Mouse (Mus musculus) thymus, adult 18-20 months (tissue): ENCODE data around the gene Thrsp.

Experiments used
- DNase-seq, 2 experiments: peaks; one replicate each; pipeline ENCODE4 v3.0.0; 2022; ENCODE audit warnings: mixed read lengths in 2 of 2

Thrsp gene

DNA sequence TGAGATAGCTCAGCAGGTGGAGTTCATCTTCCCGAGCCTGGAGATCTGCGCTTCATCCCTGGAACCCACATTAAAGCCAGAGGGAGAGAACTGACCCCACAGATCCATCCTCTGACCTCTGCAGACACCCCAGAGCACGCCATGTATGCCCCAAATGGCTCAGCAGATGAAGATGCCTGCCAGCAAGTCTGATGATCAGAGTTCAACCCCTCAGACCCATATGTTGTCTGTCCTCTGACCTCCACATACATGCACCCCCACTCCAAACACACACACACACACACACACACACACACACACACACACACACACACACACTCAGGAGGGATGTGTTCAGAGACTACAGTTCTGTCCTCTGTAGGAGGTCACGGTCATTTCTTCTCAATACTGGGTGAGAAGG lies 1.1 kb downstream of the Thrsp start:
- DNase-seq: no peak

DNA sequence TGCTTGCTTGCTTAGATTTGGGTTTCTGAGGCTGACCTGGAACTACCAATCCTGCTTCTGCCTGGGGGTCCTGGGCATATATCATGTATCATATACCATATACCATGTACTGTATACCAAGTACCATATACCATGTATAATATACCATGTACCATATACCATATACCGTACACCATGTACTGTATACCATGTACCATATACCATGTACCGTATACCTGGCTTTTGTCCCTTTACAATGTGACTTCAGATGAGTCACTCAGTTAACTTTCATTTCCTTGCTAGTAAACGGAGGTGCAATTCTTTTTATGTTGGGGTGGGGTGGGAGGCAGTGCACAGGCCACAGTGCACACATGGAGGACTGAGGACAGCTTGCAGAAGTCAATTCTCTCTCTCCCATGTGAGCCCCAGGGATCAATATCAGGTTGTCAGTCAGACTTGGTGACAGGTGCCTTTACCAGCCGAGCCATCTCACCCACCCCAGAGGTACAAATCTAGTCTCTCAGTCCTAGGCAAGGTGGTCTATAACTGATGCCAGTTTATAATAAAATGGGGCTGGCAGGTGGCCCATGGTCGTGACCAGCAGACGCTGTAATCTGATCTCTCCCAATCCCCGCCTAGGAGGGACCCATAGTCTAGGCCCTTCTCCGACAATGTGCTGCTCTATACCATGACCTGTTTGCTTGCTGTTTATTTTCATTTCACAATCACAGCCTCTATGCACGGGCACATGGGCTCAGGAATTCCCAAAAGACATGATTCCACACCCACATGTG lies 2.4 kb downstream of the Thrsp start:
- no peak for DNase-seq

DNA sequence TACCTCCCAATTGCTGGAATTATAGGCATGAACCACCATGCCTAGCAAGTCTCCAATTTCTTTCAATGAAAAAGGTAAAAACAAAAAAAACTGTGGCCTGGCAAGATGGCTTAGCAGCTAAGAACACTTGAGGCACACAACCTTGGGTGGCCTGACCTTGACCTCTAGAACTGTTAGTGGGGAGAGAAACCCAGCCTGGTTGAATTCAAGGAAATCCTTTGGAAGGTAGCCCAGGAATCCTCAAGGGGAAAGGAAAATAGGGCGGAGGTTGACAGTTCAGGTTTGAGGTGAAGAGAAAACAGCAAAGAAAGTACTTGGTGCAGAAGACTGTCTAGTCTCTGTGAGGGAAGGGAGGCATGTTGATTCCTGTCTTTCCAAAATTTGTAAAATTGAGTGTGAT lies 3.1 kb downstream of the Thrsp start:
- no peak for DNase-seq

DNA sequence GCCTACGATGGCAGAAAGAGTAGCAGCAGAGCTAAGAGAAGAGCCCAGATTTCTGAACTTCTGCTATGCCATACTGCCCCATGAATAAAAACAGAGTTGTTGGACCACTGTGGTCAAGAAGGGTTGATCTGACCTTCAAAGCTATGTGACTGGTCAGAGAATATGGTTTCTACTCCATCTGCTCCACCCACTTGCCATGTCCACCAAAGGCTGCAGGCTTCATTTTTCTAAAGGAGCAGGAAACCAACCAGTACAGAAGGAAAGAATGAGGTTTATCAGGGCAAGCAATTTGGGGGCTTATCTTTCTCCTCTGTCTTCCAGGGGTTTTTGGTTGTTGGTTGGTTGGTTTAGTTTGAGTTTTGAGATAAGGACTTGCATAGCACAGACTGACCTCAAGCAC lies 3.5 kb downstream of the Thrsp start:
- DNase-seq: no peak

DNA sequence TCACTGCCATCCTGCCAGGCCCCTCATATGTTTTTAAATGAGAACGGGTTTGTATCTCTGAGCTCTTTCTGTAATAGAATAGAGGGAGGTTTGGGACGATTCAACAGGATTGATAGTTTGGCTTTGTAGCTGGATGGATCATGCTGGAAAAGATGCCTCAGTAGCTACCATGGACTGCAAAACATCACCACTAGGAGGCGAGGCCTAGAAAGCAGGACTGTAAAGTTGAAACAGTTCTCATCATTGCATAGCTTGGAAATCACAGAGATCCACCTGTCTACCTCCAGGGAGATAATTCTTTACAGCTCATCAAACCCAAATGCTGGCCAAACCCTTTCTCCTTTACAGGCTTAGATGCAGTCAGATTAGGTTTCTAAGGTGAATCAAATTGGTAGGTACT lies 6.0 kb downstream of the Thrsp start:
- no peak for DNase-seq

DNA sequence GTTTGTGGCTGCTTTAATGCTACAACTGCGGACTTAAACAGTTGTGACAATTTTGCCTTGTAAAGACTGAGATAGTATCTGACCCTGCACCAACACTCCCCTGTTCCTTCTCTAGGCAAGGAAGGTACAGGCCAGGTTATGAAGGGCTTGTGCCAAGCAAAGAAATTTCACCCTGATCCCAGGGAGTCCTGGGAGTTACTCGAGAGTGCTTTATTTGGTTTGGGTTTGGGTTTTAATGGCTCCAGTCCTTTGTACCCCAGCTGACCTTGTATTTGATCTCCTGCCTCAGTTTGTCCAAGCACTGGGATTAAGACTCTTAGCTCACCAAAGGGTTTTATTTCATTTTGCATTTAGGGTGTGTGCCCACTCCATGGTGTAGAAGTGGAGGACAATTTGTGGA lies 6.4 kb downstream of the Thrsp start:
- DNase-seq: no peak

DNA sequence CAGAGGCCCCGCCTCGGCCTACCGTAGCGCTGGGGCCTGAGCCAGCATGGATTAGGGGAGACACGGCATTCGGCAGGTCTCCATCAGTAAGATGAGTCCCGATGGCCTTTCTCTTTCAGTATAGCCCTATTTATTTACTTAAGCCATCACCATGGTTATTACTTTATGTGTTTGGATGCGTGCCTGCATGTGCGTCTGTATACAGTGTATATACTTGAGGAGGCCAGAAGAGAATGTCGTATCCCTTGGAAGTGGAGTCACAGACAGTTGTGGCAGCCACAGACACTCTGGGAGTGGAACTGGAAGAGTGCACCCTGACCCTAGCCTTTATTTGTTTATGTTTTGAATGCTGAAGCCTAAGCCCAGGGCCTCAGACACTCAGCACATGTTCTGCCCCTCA lies 10.4 kb downstream of the Thrsp start:
- DNase-seq: no peak

DNA sequence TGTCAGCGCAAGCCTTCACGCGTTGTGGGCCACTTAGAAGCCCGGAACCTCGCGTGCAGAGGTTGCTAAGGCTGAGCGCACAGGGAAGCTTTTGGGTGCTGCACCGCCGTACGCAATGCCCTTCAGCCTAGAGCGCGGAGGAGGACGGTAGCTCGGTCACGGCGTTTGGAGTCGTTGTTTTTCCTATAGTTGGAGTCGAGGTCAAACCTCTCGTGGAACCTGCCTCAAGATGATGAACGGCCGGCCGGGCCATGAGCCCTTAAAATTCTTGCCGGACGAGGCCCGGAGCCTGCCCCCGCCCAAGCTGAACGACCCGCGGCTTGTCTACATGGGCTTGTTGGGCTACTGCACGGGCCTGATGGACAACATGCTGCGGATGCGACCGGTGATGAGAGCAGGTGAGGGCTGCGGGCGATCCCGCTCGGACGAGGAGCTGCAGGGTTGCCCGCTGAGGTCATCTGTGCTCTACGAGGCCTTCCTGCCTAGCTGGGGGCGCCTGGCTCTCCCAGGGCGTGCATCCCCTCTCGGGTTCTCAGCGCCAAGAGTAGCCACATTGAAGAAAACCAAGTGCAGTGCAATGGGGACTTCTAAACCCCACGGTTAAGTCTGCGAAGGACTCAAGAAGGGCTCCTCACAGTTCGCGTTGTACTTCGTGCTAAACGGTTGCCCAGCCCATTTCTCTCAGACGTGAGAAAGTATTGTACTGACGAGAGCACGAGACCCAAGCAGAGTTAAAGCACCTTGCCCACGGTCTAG lies 17.4 kb downstream of the Thrsp start, which contains the start of gene Ndufc2:
Gene Ndufc2, plus strand, starts transcription at position 44 of the 756 bp plus-strand sequence.
- peak; percentile 30 to 49 for DNase-seq

DNA sequence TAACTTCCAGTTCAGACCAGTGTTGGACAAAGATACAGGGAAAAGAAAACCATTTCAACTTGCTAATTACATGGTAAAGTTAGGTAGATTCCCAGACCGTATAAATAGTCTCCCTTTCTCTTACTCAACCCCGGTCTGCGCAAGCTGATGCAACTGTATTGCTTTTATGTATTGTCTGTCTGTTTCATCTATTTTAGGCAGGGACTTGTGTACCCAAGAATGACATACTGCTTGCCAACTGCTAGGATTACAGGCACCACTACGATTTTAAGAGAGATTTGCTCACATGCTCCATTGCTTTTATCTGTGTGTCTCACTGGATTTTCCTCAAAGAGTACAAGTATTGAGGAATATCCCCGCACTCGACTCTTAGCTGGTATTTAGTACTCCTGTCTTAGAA lies 18.6 kb downstream of the Thrsp start:
- no peak for DNase-seq

DNA sequence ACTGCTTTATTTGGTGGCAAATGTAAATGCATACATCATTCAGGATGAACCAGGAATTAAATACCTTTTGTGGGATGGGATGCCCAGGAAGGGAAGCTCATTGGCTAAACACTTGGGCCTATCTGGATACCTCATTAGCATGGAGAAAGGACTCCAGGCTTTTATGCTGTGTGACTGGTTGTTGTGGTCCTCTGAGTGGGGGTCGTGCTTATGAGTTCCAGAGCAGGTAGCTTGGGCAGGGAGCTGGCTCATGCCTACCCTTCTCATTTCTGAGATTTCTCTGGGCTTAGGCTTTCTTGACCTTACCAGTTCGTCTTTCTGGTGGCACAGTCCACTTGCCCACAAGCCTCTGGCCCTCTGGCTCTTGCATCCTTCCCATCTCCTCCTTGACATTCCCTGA lies 23.2 kb downstream of the Thrsp start:
- DNase-seq: no peak

DNA sequence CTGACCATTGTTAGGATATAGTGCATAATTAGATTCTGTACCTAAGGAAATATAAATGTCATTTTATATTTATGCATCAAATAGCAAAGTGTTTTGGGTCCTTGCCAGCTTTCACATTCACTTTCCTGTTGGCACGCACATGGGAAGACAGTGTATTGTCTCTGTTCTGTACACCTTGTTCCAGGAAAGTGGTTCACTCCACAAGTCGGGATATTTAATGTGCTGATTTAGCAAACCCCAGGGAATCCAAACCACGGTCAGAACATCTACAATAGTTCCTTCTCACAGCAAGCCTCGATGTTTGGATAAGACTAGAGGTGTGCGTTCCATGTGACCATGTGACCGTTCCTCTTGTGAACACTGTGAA lies 25.5 kb downstream of the Thrsp start:
- no peak for DNase-seq

DNA sequence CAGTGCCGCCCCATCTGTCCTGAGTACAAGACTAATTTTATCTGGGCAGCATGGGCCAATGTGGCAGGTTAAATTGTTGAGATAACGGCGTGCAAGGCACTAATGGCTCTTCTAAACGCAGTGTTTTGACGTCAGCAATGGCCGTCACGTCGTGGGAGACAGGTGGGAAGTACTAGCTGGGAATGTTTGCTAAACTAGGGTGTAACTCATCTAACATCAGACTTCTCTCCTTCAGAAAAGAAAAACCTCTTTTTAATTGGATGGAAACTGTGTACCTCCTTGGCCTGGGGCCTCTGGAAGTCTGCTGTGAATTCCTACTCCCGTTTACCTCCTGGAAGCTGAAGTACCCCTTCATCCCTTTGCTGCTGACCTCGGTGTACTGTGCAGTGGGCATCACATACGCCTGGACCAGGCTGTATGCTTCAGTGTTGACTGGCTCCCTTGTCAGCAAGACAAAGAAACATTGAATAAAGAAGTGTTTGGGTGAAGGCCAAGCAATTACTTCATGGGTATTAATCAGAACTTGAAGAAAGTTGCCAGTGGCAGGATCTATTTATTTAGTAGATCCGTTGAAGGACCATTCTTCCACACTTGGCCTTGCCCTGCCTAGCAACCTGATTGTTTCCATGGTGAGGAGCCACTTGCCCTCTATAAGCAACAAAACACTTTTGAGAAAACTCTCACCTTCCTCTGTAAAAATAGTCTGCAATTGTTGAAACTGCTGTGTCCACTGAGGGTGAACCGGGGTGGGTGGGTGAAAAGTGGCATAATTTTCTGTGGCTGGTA lies 26.0 kb downstream of the Thrsp start:
- DNase-seq: no peak

DNA sequence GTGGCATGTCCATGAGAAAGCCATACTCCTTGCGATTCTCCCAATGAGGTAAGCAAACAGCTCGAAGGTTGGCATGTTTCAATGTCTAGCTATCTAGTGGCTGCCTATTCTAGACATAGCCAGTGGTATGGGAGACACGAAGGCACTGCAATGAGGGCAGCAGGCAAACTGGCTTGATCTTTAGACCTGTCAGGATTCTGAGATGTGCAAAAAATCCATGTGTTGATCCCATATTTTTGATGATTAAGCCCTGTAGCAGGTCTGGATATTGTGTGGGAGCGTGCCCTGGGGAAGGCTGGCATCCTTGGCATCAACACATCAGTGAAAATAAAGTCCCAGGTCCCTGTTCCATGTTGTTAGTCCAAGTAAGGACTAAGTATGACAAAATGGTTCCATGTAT lies 29.0 kb downstream of the Thrsp start:
- DNase-seq: no peak

DNA sequence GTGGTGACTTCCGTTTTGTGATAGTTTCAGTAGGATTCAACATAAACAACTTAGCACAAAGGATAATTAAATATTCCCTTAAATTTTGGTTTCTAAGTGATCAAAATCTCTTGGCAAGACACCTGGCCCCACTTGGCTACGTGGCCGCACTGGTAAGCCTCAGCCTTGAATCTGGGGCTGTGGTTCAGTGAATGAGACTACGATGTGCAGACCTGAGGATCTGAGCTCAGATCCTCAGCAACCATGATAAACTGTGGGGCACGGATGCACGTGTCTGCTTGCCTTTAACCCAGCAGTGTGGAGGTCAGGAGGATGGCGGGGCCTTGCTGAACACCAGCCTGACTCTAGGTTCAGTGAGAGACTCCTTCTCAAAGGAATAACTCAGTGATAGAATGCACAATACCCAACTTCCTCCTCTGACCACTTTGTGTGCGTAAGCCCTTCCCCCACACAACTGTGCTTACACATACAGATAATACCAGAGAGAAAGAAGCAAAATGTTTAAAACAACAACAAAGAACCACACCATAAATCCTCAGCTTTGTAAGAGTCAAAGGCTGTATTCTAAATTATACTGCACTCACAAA lies 29.9 kb downstream of the Thrsp start:
- DNase-seq: no peak

DNA sequence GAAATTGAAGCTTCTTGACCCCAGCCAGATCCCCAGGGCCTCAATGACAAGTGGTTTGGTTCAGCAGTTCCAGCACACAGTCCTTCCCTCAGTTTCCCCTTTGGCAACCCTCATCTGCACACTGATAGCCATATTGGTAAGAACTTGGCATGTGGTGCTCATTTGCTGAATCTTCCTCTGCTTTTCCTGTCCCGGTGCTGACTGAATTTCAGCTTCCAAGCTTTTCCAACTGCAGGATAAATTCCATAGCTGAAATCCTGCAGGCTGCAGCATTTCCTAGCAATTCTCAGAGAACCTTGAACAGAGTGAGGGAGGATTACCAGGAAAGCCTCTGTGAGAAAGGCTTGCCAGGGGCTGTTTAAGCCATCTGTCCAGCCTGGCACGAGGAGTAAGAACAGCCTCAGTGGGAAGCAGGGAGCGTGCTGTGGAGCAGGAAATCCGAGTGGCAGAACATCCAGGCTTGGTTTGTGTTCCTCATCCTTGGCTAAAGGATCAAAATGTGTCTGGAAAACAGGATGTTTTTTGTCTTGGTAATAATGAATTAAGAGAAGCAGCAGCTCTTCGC lies 30.6 kb downstream of the Thrsp start:
- no peak for DNase-seq

DNA sequence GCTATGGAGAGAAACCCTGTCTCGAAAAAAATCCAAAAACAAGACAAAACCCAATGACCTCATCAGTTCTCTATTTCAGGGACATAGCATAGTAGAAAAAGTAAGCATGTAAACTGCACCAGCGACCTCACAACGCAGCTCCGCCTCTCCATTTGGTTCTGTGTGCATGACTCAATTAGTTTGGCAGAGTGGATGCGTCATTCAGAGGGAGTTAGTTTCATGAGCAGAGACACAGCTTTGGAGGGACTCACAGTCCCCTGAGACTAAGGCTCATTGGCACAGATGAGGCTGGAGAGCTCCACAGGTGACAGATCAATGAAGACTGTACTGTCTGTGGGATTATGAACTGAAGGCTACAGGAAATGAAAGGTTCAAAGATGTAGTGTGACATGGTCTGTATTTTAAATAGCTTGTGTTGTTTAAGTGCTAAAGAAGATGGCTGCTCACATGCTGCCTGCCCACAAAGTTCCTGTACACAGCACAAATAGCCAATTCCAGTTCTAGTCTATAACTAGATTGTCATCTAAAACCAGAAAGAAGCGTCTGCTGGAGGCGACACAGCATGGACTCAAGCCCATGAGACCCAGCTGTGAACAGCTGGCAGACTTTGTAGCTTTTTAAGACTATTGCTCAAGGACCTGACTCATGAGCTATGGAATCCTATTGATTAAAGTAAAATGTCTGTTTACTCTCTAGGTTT lies 31.3 kb downstream of the Thrsp start:
- DNase-seq: no peak

DNA sequence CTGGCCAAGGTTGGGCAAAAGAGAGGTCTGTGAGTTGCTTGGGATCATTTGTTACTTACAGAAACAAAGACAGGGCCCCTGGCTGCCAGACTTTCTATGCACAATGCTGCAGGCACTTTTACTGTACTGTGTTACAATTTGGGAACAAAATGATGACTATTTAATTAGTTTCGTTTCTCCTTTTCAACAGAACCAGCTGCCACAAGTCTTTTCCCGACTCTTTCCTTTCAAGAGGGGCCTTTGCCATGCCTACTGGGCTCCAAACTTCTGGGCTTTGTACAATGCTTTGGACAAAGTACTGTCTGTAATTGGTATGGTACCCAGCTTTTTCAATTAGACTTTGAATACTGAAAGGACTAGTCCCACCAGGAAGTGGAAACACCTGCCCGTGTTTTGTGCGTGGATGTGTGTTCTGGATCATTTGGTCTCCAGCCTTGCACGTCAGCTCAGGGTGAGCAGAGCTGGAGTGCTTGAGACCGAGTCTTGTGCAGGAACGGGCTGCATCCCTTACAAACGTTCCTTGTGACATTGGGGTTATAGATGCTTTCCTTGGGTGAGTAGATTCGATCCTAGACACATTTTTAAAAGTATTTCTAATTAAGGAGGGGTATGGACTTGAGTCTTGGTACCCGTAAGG lies 33.9 kb downstream of the Thrsp start:
- DNase-seq: no peak

DNA sequence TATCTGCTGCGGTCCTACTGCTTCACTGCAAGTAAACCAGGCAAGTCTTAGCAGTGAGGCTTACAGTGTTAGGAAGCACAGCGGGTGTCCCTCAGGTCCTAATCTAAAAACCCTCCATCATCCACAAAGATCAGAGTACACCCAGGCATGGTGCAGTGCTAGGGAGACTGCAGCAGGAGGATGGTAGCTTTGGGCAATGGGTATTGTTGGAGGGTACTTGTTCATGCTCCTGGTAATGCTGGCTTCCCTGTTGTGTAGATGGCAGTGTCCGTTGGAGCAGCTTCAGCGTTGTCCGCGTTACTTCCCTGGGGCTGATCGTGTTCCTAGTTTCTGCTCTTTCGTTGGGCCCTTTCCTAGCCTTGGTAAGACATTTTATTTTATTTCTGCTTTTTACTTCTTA lies 34.9 kb downstream of the Thrsp start:
- no peak for DNase-seq

DNA sequence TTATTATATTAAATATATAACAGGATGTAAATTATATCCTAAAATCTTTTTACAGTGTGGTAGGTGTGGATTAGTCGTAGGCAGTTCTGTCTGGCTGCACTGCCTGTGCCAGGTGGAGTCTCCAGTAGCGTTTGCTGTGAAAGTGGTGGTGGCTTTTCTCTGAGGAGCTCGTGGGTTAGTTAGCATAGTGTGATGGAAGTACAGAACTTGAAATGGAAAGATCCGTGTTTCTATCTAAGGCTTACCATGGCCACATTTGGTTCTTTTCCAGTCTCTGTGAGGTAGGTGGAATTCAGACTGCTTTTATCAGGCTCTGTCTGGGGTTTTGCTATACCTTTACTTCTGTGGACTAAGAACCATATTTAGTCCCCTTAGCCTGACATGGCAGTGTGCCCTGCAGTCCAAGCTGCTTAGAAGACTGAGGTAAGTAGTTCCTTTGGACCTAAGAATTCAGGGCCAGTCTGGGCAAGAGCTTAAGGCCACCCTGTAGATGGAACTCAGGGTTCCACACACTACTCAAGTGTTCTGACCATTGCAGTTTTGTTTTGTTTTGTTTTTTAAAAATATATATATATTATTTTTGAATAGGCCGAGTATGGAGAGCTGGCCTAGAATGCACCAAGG lies 36.9 kb downstream of the Thrsp start:
- no peak for DNase-seq

DNA sequence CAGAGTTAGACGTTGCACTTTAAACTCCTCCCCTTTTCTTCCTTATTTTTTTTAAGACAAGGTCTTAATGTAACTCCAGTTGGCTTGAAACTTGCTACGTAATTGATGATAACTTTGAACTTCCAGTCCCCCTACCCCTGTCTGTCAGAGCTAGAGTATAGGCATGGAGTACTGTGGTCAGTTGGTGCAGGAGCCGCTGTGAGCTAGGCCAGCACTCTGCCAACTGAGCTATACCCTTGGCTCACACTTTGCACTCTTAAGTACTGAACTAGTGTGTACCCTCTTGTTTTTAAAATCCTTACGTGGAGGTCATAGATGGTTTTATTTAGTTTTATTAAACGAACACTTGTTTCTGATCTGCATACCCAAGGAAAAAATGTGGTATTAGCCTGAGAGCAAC lies 38.2 kb downstream of the Thrsp start:
- no peak for DNase-seq

DNA sequence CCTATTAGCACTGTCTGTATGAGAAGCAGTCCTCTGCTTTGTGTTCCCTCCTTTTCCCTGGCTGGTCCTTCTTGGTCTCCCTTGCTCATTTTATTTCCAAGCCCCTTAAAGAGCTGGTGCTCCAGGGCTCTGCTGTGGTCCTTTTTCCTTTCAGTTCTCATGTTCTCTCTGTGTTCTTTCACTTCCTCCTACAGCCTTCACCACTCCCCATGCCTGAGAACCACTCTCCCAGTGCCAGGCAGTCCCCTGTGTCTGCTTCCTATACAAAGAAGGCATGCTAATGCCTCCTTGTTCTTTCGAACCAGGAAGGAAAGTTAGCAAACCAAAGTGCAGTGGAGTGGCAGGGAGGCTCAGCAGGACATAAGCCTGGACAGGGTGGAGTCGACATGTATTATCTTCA lies 41.6 kb downstream of the Thrsp start:
- DNase-seq: no peak
